Mouse (Mus musculus) WW6 (cell line): Measurements from ENCODE around the gene AC192777.2.
"Not testable (repeated sequence)": the region's sequence is repeated elsewhere in the genome, so short reads cannot be mapped to it uniquely, and the experiment has no call there.

ENCODE experiments used
- DNase-seq: peaks from one replicate; pipeline ENCODE4 v3.0.0-alpha.2; 2013; ENCODE audit warnings: low read depth, low spot score

Gene AC192777.2

GRCm38 (mm10) chr17:40095150-40095549 is at the start of gene AC192777.2:
TSS of gene AC192777.2 (plus strand) at chr17:40095450.
- not testable (repeated sequence) for DNase-seq

DNA sequence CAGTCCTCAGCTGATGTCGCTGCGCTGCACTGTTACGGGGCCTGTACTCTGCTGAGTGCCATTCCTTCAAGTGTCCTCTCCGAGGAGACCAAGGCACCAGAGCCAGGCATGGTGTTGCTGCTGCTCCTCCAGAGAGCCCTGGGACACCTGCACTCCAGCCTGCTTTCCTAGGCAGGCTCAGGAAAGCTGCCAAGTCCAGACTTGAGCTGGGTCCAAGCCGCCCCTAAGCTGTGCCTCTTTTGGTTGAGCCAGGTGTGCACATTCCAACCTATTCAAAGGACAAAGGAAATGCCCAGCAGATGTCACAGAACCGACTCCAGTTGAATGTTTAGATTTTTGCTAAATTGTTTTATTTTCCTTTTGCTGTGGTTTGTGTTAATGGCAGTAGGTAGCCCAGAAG is 20.9 kb downstream of the AC192777.2 start:
- not testable (repeated sequence) for DNase-seq

- DNase-seq = not testable (repeated sequence)
Measured at GRCm38 (mm10) chr17:40116877-40117276, 21.6 kb downstream of the AC192777.2 start.
